Mouse (Mus musculus) MEL (cell line): ENCODE results near the gene Mgl2. TPM values are rescaled to one million over a fixed set of nuclear protein-coding genes. Genes with fewer than 3 reads are reported as not detected.

Source experiments
- DNase-seq: peaks from one replicate; pipeline ENCODE4 v3.0.0; 2011; ENCODE audit warnings: low read depth, low spot score
- H3K27ac ChIP-seq: 2 replicates; pipeline ENCODE4 v1.5.1; 2012; ENCODE audit warnings: low read depth, mild to moderate bottlenecking, control low read depth, low read length, moderate library complexity; ENCODE audit not compliant: control insufficient read depth
- H3K27me3 ChIP-seq, 2 experiments: fragments of 150-350 bp in 1 of 2; sonication (generic) in 1 of 2; 2 replicates each; pipeline ENCODE4 v1.6.1; 2012; ENCODE audit warnings: low read length in 2 of 2, mild to moderate bottlenecking in 2 of 2, improper control_type of control experiment in 1 of 2, moderate library complexity in 1 of 2; ENCODE audit not compliant: insufficient read depth in 2 of 2, control insufficient read depth in 1 of 2
- H3K36me3 ChIP-seq, 2 experiments: 2 replicates each; pipeline ENCODE4 v1.6.1; 2012 to 2014; ENCODE audit warnings: low read length in 2 of 2, improper control_type of control experiment in 1 of 2, inconsistent platforms in 1 of 2, mild to moderate bottlenecking in 1 of 2; ENCODE audit not compliant: insufficient read depth in 2 of 2, control insufficient read depth in 1 of 2
- H3K4me1 ChIP-seq, 2 experiments: fragments of 150-350 bp in 1 of 2; sonication (generic) in 1 of 2; 2 replicates each; pipeline ENCODE4 v1.6.1; 2012; ENCODE audit warnings: low read length in 2 of 2, improper control_type of control experiment in 1 of 2, mild to moderate bottlenecking in 1 of 2; ENCODE audit not compliant: insufficient read depth in 2 of 2, control insufficient read depth in 1 of 2
- H3K4me3 ChIP-seq, 2 experiments: fragments of 150-350 bp in 1 of 2; sonication (generic) in 1 of 2; 2 replicates each; pipeline ENCODE4 v1.5.1; 2012; ENCODE audit warnings: low read depth in 2 of 2, low read length in 2 of 2, mild to moderate bottlenecking in 2 of 2, moderate library complexity in 2 of 2, control low read depth in 1 of 2, improper control_type of control experiment in 1 of 2; ENCODE audit not compliant: control insufficient read depth in 1 of 2, insufficient read depth in 1 of 2
- H3K79me2 ChIP-seq: 2 replicates; pipeline ENCODE4 v1.6.1; 2012; ENCODE audit warnings: mild to moderate bottlenecking, low read length, moderate library complexity; ENCODE audit not compliant: control insufficient read depth, poor library complexity, insufficient read depth
- H3K9ac ChIP-seq: 2 replicates; pipeline ENCODE4 v1.6.1; 2012; ENCODE audit warnings: low read depth, mild to moderate bottlenecking, control low read depth, low read length, moderate library complexity; ENCODE audit not compliant: control insufficient read depth, poor library complexity, severe bottlenecking
- H3K9me3 ChIP-seq: fragments of 150-350 bp; sonication (generic); replicated peaks from 2 replicates; pipeline ENCODE4 v1.6.1; 2012; ENCODE audit warnings: mild to moderate bottlenecking, low read length, improper control_type of control experiment, moderate library complexity; ENCODE audit not compliant: insufficient read depth
- CHD2 ChIP-seq: IDR thresholded peaks from 2 replicates; pipeline ENCODE4 v1.6.1; 2011; ENCODE audit warnings: low read length, improper control_type of control experiment
- ELF1 ChIP-seq: IDR thresholded peaks from 2 replicates; pipeline ENCODE4 v1.6.1; 2014; ENCODE audit warnings: low read depth, mild to moderate bottlenecking, inconsistent platforms, low read length, improper control_type of control experiment, moderate library complexity
- EP300 ChIP-seq, 2 experiments: IDR thresholded peaks; 2 replicates each; pipeline ENCODE4 v1.6.1; 2011; ENCODE audit warnings: improper control_type of control experiment in 2 of 2, low read length in 2 of 2, low read depth in 1 of 2, mild to moderate bottlenecking in 1 of 2
- ETS1 ChIP-seq: IDR thresholded peaks from 2 replicates; pipeline ENCODE4 v1.6.1; 2012; ENCODE audit warnings: low read depth, mild to moderate bottlenecking, inconsistent platforms, low read length, improper control_type of control experiment, moderate library complexity
- HCFC1 ChIP-seq: IDR thresholded peaks from 2 replicates; pipeline ENCODE4 v1.6.1; 2012; ENCODE audit warnings: low read depth, mild to moderate bottlenecking, inconsistent platforms, low read length, improper control_type of control experiment, moderate library complexity
- JUND ChIP-seq: IDR thresholded peaks from 2 replicates; pipeline ENCODE4 v1.6.1; 2011; ENCODE audit warnings: low read depth, mild to moderate bottlenecking, improper control_type of control experiment, low read length
- KAT2A ChIP-seq: conservative IDR thresholded peaks from 2 replicates; pipeline ENCODE4 v1.6.1; 2012; ENCODE audit warnings: low read depth, low read length, improper control_type of control experiment, inconsistent platforms
- MAFK ChIP-seq: IDR thresholded peaks from 2 replicates; pipeline ENCODE4 v1.6.1; 2011; ENCODE audit warnings: low read depth, mild to moderate bottlenecking, low read length, improper control_type of control experiment, borderline replicate concordance
- MAX ChIP-seq: IDR thresholded peaks from 2 replicates; pipeline ENCODE4 v1.6.1; 2011; ENCODE audit warnings: low read length, improper control_type of control experiment
- MYC ChIP-seq: IDR thresholded peaks from 2 replicates; pipeline ENCODE4 v1.6.1; 2011; ENCODE audit warnings: low read depth, mild to moderate bottlenecking, low read length, improper control_type of control experiment, moderate library complexity
- NRF1 ChIP-seq: IDR thresholded peaks from 2 replicates; pipeline ENCODE4 v1.6.1; 2014; ENCODE audit warnings: low read depth, mild to moderate bottlenecking, inconsistent platforms, low read length, improper control_type of control experiment, moderate library complexity; ENCODE audit not compliant: poor library complexity, insufficient read depth, severe bottlenecking
- POLR2AphosphoS5 ChIP-seq: IDR thresholded peaks from 2 replicates; pipeline ENCODE4 v1.6.1; 2012; ENCODE audit warnings: low read depth, borderline replicate concordance, mild to moderate bottlenecking, inconsistent platforms, low read length, moderate library complexity, mixed read lengths
- SIN3A ChIP-seq: IDR thresholded peaks from 2 replicates; pipeline ENCODE4 v1.6.1; 2012; ENCODE audit warnings: low read length, improper control_type of control experiment, inconsistent platforms
- UBTF ChIP-seq: IDR thresholded peaks from 2 replicates; pipeline ENCODE4 v1.6.1; 2012; ENCODE audit warnings: low read depth, mild to moderate bottlenecking, inconsistent platforms, low read length, improper control_type of control experiment, moderate library complexity, borderline replicate concordance; ENCODE audit not compliant: insufficient read depth
- ZNF384 ChIP-seq: IDR thresholded peaks from 2 replicates; pipeline ENCODE4 v1.6.1; 2012; ENCODE audit warnings: low read depth, mild to moderate bottlenecking, inconsistent platforms, low read length, improper control_type of control experiment
- polyA plus RNA-seq, 2 experiments: library from polyadenylated mRNA; stranded (reverse) in 1 of 2; unstranded in 1 of 2; fragments of >175 nt in 1 of 2; fragments of >200 nt in 1 of 2; gene quantifications; 2 replicates each; pipeline versions ENCODE4 v1.2.1 to v1.2.4; 2012; ENCODE audit warnings: low replicate concordance in 2 of 2, low read depth in 1 of 2; ENCODE audit not compliant: insufficient read length in 2 of 2, insufficient read depth in 1 of 2, missing spikeins in 1 of 2
- total RNA-seq: library from RNA; depleted of rRNA; stranded (reverse); fragments of 300-350 nt; gene quantifications from 2 replicates; pipeline ENCODE4 v1.2.3, GENCODE M21; 2012

Gene Mgl2
- total and polyA plus RNA-seq, 3 experiments = 0.06 to 0.12 TPM; not detected in 1

DNA sequence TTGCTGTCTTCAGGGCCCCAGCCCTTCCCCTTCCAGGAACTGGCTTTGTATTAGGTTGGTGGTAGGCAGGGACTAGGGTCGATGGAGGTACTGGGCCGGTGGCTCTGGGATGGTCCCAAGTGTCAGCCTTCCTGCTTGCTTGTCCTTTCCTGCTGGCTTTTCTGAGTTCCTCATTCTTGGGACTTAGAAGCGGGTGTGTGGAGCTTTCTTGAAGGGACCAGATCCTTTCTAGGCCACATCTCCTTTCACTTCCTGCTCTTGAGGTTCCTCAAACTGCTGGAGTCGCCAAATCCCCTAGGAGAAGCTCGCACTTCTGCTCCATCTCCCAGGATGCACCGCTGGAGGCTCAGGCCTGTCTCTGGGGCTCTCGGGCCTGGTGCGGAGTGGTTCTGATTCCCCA lies 45.6 kb upstream of the Mgl2 start:
- TF ChIP-seq ETS1 = no peak
- TF ChIP-seq, all 39 proteins: peak for 0
- H3K27me3 ChIP-seq = peaks cover 0 to 1% of the 10 kb centered on the region in 2 experiments; a peak in 2 of 4 replicates
- H3K4me1 ChIP-seq = no peaks in the 10 kb centered on the region
- no peak overlapping the region for H3K9ac ChIP-seq
- no peak for DNase-seq
- no peaks in the 10 kb centered on the region for H3K9me3 ChIP-seq
- no peak overlapping the region for H3K4me3 ChIP-seq
- H3K79me2 ChIP-seq = no peaks in the 10 kb centered on the region
- H3K27ac ChIP-seq = no peak overlapping the region
- no peaks in the 10 kb centered on the region for H3K36me3 ChIP-seq

DNA sequence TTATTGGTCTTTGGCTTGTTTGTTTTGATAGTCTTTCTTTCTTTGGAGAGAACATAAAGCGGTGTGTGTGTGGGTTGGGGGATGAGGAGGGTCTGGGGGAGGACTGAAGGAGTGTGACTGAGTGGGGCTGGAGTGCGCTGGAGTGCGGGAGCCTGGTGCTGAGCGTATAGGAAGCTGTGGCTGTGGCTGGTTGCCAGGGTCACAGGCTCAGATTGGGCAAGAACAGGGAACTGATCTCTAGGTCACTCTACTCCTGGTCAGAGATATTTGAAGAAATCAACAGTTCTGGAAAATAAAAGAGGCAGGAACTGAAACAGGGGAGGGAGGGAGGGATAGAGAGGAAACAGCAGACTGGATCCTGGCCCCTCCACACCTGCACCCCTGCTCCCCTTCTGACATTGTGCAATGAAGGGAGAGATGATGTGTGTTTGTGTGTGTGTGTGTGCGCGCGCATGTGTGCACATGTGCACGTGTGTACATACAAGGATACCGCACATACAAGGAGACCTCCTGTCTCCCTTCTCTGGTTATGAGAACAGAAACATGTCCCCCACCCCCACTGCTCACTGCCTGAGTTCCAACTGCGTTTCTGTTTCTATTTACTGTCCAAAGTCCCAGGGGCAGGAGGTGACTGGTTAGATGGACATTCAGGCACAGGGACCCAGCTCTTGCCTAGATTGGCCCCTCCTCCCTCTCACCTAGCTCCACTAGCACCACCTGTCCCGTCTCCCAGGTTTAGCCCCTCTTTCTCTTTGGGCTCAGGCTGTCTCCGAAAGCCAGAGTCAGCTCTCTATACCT lies 37.9 kb upstream of the Mgl2 start, which contains the start of gene Asgr2:
TSS of gene Asgr2 (plus strand) at position 659 of the 798 bp plus-strand sequence.
- no peak within 1 kb of the TSS for H3K4me3 ChIP-seq
- H3K4me1 ChIP-seq = no peaks in the 10 kb centered on the region
- H3K36me3 ChIP-seq = no peaks in the 10 kb centered on the region
- no peak for DNase-seq
- TF ChIP-seq ETS1 = no peak
- TF ChIP-seq POLR2AphosphoS5 = no peak
- TF ChIP-seq CHD2 = no peak
- TF ChIP-seq NRF1 = no peak
- TF ChIP-seq KAT2A = no peak
- no peak for TF ChIP-seq EP300 (IDR thresholded peaks at IDR 0.05; ENCODE audit: low read depth in 1 of 2, low read length in 2 of 2)
- TF ChIP-seq HCFC1 = no peak
- TF ChIP-seq ZNF384 = no peak
- no peak for TF ChIP-seq MYC
- no peak for TF ChIP-seq MAFK
- TF ChIP-seq JUND = no peak
- no peak for TF ChIP-seq SIN3A
- TF ChIP-seq UBTF = no peak
- no peak for TF ChIP-seq ELF1
- no peak for TF ChIP-seq MAX
- peaks cover 3 to 5% of the 10 kb centered on the region in 2 experiments; a peak in 1 of 4 replicates for H3K27me3 ChIP-seq
- no peak within 1 kb of the TSS for H3K27ac ChIP-seq
- H3K79me2 ChIP-seq = no peaks in the 10 kb centered on the region
- no peak within 1 kb of the TSS for H3K9ac ChIP-seq
- H3K9me3 ChIP-seq = no peaks in the 10 kb centered on the region
